Mouse (Mus musculus) bone marrow macrophage, adult 2 months (primary cell): ENCODE data around the gene Gm11027.

Experiments used
- CTCF ChIP-seq: IDR thresholded peaks from 2 replicates; pipeline ENCODE4 v1.5.1; 2012; ENCODE audit warnings: low read depth, mild to moderate bottlenecking, low read length, moderate library complexity
- POLR2A ChIP-seq: IDR thresholded peaks from 2 replicates; pipeline ENCODE4 v1.6.1; 2012; ENCODE audit warnings: mild to moderate bottlenecking, low read depth, low read length, borderline replicate concordance

GRCm38 (mm10) chr12:116293599-116294292 lies 18.6 kb downstream of the Gm11027 start:
- TF ChIP-seq CTCF (no peak), POLR2A (no peak)
